12 mouse cellular contexts compared by ENCODE assay signal in genomic region chr3:145268066-145268465, GRCm38 (mm10). TPM values are rescaled to one million over a fixed set of nuclear protein-coding genes. Genes with fewer than 3 reads are reported as not detected.
DNase-seq lines count a peak whose midpoint lies in the region; ATAC-seq lines count a peak whose summit lies in the region.
"Had no signal": no experiment of that assay in that cellular context is flagged by ENCODE, and none has a peak within 500 bp of the region (broad histone marks: within the 10 kb centered on the region; RNA-seq: fewer than 3 reads in every experiment).

No protein-coding gene starts in this region.

- no peaks in the 10 kb centered on the region for H3K36me3 ChIP-seq in forebrain, embryonic 16.5 days (ENCODE audit: control insufficient read depth, insufficient read depth)
- no peaks in the 10 kb centered on the region for H3K36me3 ChIP-seq in forebrain, embryonic 15.5 days
- H3K36me3 ChIP-seq: limb, embryonic 13.5 days; neural tube, embryonic 12.5 days had no signal

- no peak overlapping the region for H3K9ac ChIP-seq in forebrain, embryonic 16.5 days (replicated peaks; ENCODE audit: low read depth, low read length)
- no peak overlapping the region for H3K9ac ChIP-seq in forebrain, embryonic 15.5 days (replicated peaks)
- H3K9ac ChIP-seq: limb, embryonic 13.5 days; neural tube, embryonic 12.5 days had no signal

- ATAC-seq in forebrain, embryonic 16.5 days = 0 out of 2 replicates have a peak, but pooled peaks have one; percentile 33
- ATAC-seq in forebrain, embryonic 15.5 days (replicated peaks) = no peak
- ATAC-seq in megakaryocyte-erythroid progenitor cell, adult 5-6 weeks (replicated peaks; ENCODE audit: low FRiP score, low TSS enrichment, poor library complexity, severe bottlenecking) = no peak

- H3K4me1 ChIP-seq in forebrain, embryonic 16.5 days (replicated peaks; ENCODE audit: control insufficient read depth, insufficient read depth, low read length) = no peaks in the 10 kb centered on the region
- no peaks in the 10 kb centered on the region for H3K4me1 ChIP-seq in forebrain, embryonic 15.5 days
- H3K4me1 ChIP-seq: limb, embryonic 13.5 days; neural tube, embryonic 12.5 days had no signal

- no peaks in the 10 kb centered on the region for H3K9me3 ChIP-seq in forebrain, embryonic 16.5 days (ENCODE audit: control insufficient read depth, low read length)
- no peaks in the 10 kb centered on the region for H3K9me3 ChIP-seq in forebrain, embryonic 15.5 days
- H3K9me3 ChIP-seq: limb, embryonic 13.5 days; neural tube, embryonic 12.5 days had no signal

- no peak overlapping the region for H3K4me2 ChIP-seq in forebrain, embryonic 16.5 days (ENCODE audit: low read length)
- H3K4me2 ChIP-seq in forebrain, embryonic 15.5 days (replicated peaks) = no peak overlapping the region
- H3K4me2 ChIP-seq: limb, embryonic 13.5 days; midbrain, embryonic 11.5 days; neural tube, embryonic 12.5 days had no signal

- H3K4me3 ChIP-seq in forebrain, embryonic 16.5 days (replicated peaks; ENCODE audit: low read length) = no peak overlapping the region
- no peak overlapping the region for H3K4me3 ChIP-seq in forebrain, embryonic 15.5 days
- H3K4me3 ChIP-seq: limb, embryonic 13.5 days; neural tube, embryonic 12.5 days had no signal

- no peak overlapping the region for H3K27ac ChIP-seq in forebrain, embryonic 16.5 days (ENCODE audit: low read length)
- no peak overlapping the region for H3K27ac ChIP-seq in forebrain, embryonic 15.5 days (replicated peaks)
- H3K27ac ChIP-seq: limb, embryonic 13.5 days; neural tube, embryonic 12.5 days had no signal

- DNase-seq in right cerebral cortex, adult 18-20 months = peak; percentile 9
- DNase-seq in right cerebral cortex, postnatal 25 days = no peak
- DNase-seq in layer of hippocampus, adult 9-11 months = peak; percentile 38
- no peak for DNase-seq in T-cell, adult 2 months (ENCODE audit: low spot score)
- DNase-seq in cerebellum, adult 9-10 months = no peak
- DNase-seq: cerebellum, adult 8-10 months had no signal

- H3K27me3 ChIP-seq in forebrain, embryonic 16.5 days (replicated peaks; ENCODE audit: control insufficient read depth, insufficient read depth, low read length) = no peaks in the 10 kb centered on the region
- H3K27me3 ChIP-seq in forebrain, embryonic 15.5 days = no peaks in the 10 kb centered on the region
- H3K27me3 ChIP-seq: limb, embryonic 13.5 days; neural tube, embryonic 12.5 days had no signal

- WGBS in forebrain, embryonic 16.5 days = 83% methylated on average over 7 of the region's 7 CpGs
- 84% methylated on average over 7 of the region's 7 CpGs for WGBS in forebrain, embryonic 15.5 days

RNA-seq across cellular contexts. Expression of gene Col24a1, which starts 24.2 kb away (rescaled TPM):
- 0.27 and 0.39 TPM in 2 replicates for polyA plus RNA-seq in forebrain, embryonic 16.5 days (2015; fragmentation: Nextera tagmentation; extraction: Ambion mirVana)
- polyA plus RNA-seq in forebrain, embryonic 15.5 days (2015; fragmentation: Nextera tagmentation; extraction: Ambion mirVana) = 0.31 and 0.41 TPM in 2 replicates
- total RNA-seq in megakaryocyte-erythroid progenitor cell, adult 5-6 weeks (2014; fragmentation: Nextera tagmentation) = not detected in 2 replicates
- total RNA-seq in megakaryocyte-erythroid progenitor cell, adult 5-6 weeks (2017) = not detected in 2 replicates

Comparison
In these comparisons a context has a peak if more than half of its experiments do, and no peak if none do; other contexts are left out.
1. DNase-seq: peak in right cerebral cortex, adult 18-20 months (single experiment) and layer of hippocampus, adult 9-11 months (single experiment); none in right cerebral cortex, postnatal 25 days (single experiment), T-cell, adult 2 months (single experiment) and cerebellum, adult 9-10 months (single experiment).